ENCODE assay signal across 8 mouse cellular contexts in genomic region chrX:98890406-98891116, GRCm38 (mm10). TPM values are rescaled to one million over a fixed set of nuclear protein-coding genes. Genes with fewer than 3 reads are reported as not detected.
DNase-seq lines count a peak whose midpoint lies in the region; ATAC-seq lines count a peak whose summit lies in the region.

TSS of gene Ophn1 (minus strand) at chrX:98891025.

- ATAC-seq in hindbrain, embryonic 11.5 days (ENCODE audit: low FRiP score), result peak; percentile 92
- peak; percentile 97 for ATAC-seq in lung, embryonic 16.5 days (ENCODE audit: low read depth)
- no peak for ATAC-seq in monocyte, adult 5-6 weeks (replicated peaks; ENCODE audit: insufficient number of reproducible peaks, low FRiP score, low TSS enrichment, poor library complexity, severe bottlenecking)

- peak within 1 kb of the TSS; percentile 49 for H3K4me2 ChIP-seq in hindbrain, embryonic 11.5 days (replicated peaks; ENCODE audit: low read depth, low read length)
- H3K4me2 ChIP-seq in lung, embryonic 16.5 days (ENCODE audit: low read depth, low read length), result peak within 1 kb of the TSS; percentile 68

- H3K27ac ChIP-seq in hindbrain, embryonic 11.5 days (ENCODE audit: low read depth, low read length), result peak within 1 kb of the TSS; percentile 72; the same call in 1 of the 2 replicates
- peak within 1 kb of the TSS; percentile 83 for H3K27ac ChIP-seq in lung, embryonic 16.5 days (ENCODE audit: low read length)

- no peaks in the 10 kb centered on the region for H3K4me1 ChIP-seq in hindbrain, embryonic 11.5 days (replicated peaks; ENCODE audit: control insufficient read depth, insufficient read depth, low read length)
- 0 out of 2 replicates have a peak, but pooled peaks cover 5% of the 10 kb centered on the region for H3K4me1 ChIP-seq in lung, embryonic 16.5 days (replicated peaks; ENCODE audit: control insufficient read depth, insufficient read depth, low read length)

- H3K27me3 ChIP-seq in hindbrain, embryonic 11.5 days (ENCODE audit: control insufficient read depth, insufficient read depth, low read length), result no peaks in the 10 kb centered on the region
- H3K27me3 ChIP-seq in lung, embryonic 16.5 days (ENCODE audit: control insufficient read depth, insufficient read depth, low read depth, low read length), result peaks cover 3% of the 10 kb centered on the region; the same call in 1 of the 2 replicates

- no peaks in the 10 kb centered on the region for H3K36me3 ChIP-seq in hindbrain, embryonic 11.5 days (ENCODE audit: control insufficient read depth, insufficient read depth, low read length)
- H3K36me3 ChIP-seq in lung, embryonic 16.5 days (ENCODE audit: control insufficient read depth, insufficient read depth, low read length), result no peaks in the 10 kb centered on the region

- peak within 1 kb of the TSS; percentile 49 for H3K9ac ChIP-seq in hindbrain, embryonic 11.5 days (ENCODE audit: low read depth, low read length)
- peak within 1 kb of the TSS; percentile 58 for H3K9ac ChIP-seq in lung, embryonic 16.5 days (ENCODE audit: low read length)

- H3K4me3 ChIP-seq in hindbrain, embryonic 11.5 days (ENCODE audit: low read depth, low read length), result peak within 1 kb of the TSS; percentile 55
- peak within 1 kb of the TSS; percentile 60 for H3K4me3 ChIP-seq in lung, embryonic 16.5 days (ENCODE audit: low read length)

- no peaks in the 10 kb centered on the region for H3K9me3 ChIP-seq in hindbrain, embryonic 11.5 days (ENCODE audit: control insufficient read depth, low read length)
- H3K9me3 ChIP-seq in lung, embryonic 16.5 days (ENCODE audit: control insufficient read depth, low read length), result no peaks in the 10 kb centered on the region

- WGBS in hindbrain, embryonic 11.5 days, result 11% methylated on average over 47 of the region's 48 CpGs
- WGBS in lung, embryonic 16.5 days, result 14% methylated on average over 48 of the region's 48 CpGs

- DNase-seq in R1 (ENCODE audit: low read depth, low spot score), result peak; percentile 64
- peak; percentile 73 to 80 for DNase-seq in cerebellum, postnatal 10 days
- peak; percentile 61 to 66 for DNase-seq in frontal cortex, postnatal 14 days (ENCODE audit: low spot score in 2 of 2)
- DNase-seq in hindbrain, embryonic 11.5 days (ENCODE audit: low spot score), result peak; percentile 68
- peak; percentile 73 to 82 for DNase-seq in layer of hippocampus, postnatal 14 days (ENCODE audit: low spot score in 2 of 2)
- DNase-seq in ovary, postnatal 36 days (ENCODE audit: low spot score), result peak; percentile 72

RNA-seq across cellular contexts. Expression of gene Ophn1, which starts in this region (rescaled TPM):
- polyA plus RNA-seq in hindbrain, embryonic 11.5 days (2014; fragmentation: Nextera tagmentation; extraction: Ambion mirVana), result 21.5 and 27.2 TPM in 2 replicates
- 10 to 100 TPM; 38.9 to 41.8 TPM for total RNA-seq in layer of hippocampus, postnatal 14 days (2021)
- polyA plus RNA-seq in lung, embryonic 16.5 days (2015; fragmentation: Nextera tagmentation; extraction: Ambion mirVana), result 19.1 and 19.3 TPM in 2 replicates
- total RNA-seq in monocyte, adult 5-6 weeks (2017), result 0.53 to 1.8 TPM in 2 of 3 replicates, not detected in the other

Comparison
In these comparisons a context has a peak if more than half of its experiments do, and no peak if none do; other contexts are left out.
1. RNA of gene Ophn1 (total RNA-seq): 38.9 to 41.8 TPM in layer of hippocampus, postnatal 14 days; 0.53 to 1.8 TPM in monocyte, adult 5-6 weeks; every median in the first group is over 10 times any median in the second.
2. Peak in every context shown above with its lines, with median percentiles within 50 percentile points of each other: DNase-seq.